Mouse (Mus musculus) heart, embryonic 13.5 days (tissue): ENCODE measurements around the gene Cst3. TPM values are rescaled to one million over a fixed set of nuclear protein-coding genes. Genes with fewer than 3 reads are reported as not detected.

ENCODE experiments used
- ATAC-seq: fragments of 200-750 bp; cut with Nextera tagmentation; 2 replicates; pipeline ENCODE4 v1.8.0; 2017; ENCODE audit warnings: moderate TSS enrichment; ENCODE audit not compliant: insufficient number of reproducible peaks, low FRiP score, low TSS enrichment; ENCODE audit errors: extremely low read depth
- H3K27ac ChIP-seq: fragments of 300-500 bp; sonication (generic); replicated peaks from 2 replicates; pipeline ENCODE4 v1.5.1; 2015; ENCODE audit warnings: moderate library complexity, mild to moderate bottlenecking, inconsistent platforms
- H3K27me3 ChIP-seq: fragments of 300-500 bp; sonication (generic); replicated peaks from 2 replicates; pipeline ENCODE4 v1.6.1; 2015; ENCODE audit warnings: mild to moderate bottlenecking, inconsistent platforms
- H3K36me3 ChIP-seq: fragments of 300-500 bp; sonication (generic); 2 replicates; pipeline ENCODE4 v1.6.1; 2015; ENCODE audit warnings: mild to moderate bottlenecking, inconsistent platforms
- H3K4me1 ChIP-seq: fragments of 300-500 bp; sonication (generic); 2 replicates; pipeline ENCODE4 v1.6.1; 2015; ENCODE audit warnings: inconsistent platforms
- H3K4me2 ChIP-seq: fragments of 300-500 bp; sonication (generic); 2 replicates; pipeline ENCODE4 v1.6.1; 2015; ENCODE audit warnings: inconsistent platforms, mild to moderate bottlenecking, moderate library complexity
- H3K4me3 ChIP-seq: fragments of 300-500 bp; sonication (generic); 2 replicates; pipeline ENCODE4 v1.5.1; 2015; ENCODE audit warnings: moderate library complexity, mild to moderate bottlenecking, inconsistent platforms
- H3K9ac ChIP-seq: fragments of 300-500 bp; sonication (generic); 2 replicates; pipeline ENCODE4 v1.6.1; 2015; ENCODE audit warnings: inconsistent platforms, mild to moderate bottlenecking, moderate library complexity
- H3K9me3 ChIP-seq: fragments of 300-500 bp; sonication (generic); 2 replicates; pipeline ENCODE4 v1.6.1; 2016; ENCODE audit warnings: inconsistent platforms
- WGBS: fragments of 180-500 bp; shearing (Covaris S2); methylation state at CpG from one replicate; pipeline ENCODE4 v1.1.7; 2015; ENCODE audit warnings: mixed read lengths; 5-methylcytosine and 5-hydroxymethylcytosine counted together
- polyA plus RNA-seq: library from polyadenylated mRNA; unstranded; fragments of >200 nt; fragmentation: Nextera tagmentation; extraction: Ambion mirVana; gene quantifications from 2 replicates; pipeline ENCODE4 v1.2.1, GENCODE M21; 2015

Gene Cst3
- polyA plus RNA-seq, 1 experiment from 2014 or later: 753 TPM

DNA sequence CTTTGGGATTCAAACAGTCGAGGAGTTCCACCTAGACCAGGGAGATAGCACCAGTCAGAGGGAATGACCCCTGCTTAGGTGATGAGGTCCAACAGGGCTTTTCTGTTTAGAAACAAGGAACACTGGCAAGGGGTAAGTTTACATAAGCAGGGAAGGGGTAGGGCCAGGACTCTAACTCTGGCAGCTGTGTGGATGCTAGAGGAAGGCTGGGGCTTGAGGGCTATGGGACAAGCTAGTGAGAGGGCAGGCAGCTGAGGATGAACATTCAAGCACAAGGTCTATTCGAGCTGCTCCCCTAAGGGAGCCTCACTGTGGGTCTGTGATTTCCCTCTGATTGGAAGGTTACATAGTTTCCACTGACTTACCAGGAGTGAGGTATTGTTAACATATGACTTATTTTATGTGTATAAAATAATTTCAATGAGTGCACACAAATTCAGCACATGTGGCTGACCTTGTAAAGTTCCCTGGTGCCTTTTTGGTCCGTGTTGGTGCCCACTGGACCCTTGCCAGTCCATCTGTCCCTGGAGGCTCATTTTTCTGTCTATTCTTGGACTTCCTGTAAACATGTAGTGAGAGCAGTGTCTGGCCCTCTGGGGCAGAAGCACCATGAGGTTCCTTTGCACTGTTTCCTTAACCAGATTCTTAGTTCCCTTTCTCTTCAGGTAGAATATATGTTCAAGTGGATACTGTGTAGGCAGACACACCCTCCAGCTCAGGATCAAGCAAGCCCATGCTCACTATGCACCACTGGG, 1.7 kb upstream of the Cst3 start:
- no peak overlapping the region for H3K4me2 ChIP-seq
- peaks cover 64% of the 10 kb centered on the region for H3K4me1 ChIP-seq
- H3K9ac ChIP-seq: no peak overlapping the region
- no peak for ATAC-seq
- H3K27me3 ChIP-seq: no peaks in the 10 kb centered on the region
- H3K9me3 ChIP-seq: no peaks in the 10 kb centered on the region
- H3K27ac ChIP-seq: peak overlapping the region; percentile 13
- WGBS: 22% methylated on average over 3 of the region's 3 CpGs
- H3K4me3 ChIP-seq: no peak overlapping the region
- peaks cover 5% of the 10 kb centered on the region for H3K36me3 ChIP-seq

DNA sequence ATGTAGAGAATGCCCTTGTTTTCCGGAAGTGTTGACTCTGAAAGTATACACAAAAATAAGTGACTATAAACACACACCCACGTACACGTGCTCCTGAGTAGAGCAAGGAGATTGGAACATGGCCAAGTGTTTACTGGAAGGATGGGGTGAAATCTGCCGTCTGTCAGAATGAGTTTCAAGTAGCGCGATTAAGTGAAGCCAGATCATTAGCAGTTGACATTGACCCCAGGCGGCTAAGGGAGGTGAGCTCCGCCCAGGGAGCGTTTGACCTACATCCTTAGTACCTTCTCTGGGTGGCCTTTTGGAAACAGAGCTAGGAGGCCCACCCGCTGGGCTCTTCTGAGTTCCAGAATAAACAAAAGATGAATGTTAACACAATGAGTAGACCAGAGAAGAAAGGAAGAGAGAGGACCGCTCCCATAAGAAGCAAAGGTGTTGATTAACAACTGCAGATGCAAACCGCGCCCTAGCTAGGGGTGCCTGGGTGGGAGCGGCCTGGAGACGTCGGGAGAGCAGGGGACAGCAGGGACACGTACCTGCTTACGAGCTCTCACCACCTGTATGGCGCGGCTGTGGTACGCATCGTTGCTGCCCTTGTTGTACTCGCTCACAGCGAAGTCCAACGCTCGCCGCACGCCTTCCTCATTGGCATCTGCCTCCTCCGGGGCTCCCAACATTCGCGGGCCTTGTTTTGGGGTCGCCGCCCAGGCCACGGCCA, 716 bp downstream of the Cst3 start:
- peak overlapping the region; percentile 94 for H3K9ac ChIP-seq
- peak; percentile 28; the same call in 1 of the 2 replicates for ATAC-seq
- H3K9me3 ChIP-seq: no peaks in the 10 kb centered on the region
- peak overlapping the region; percentile 82 for H3K4me2 ChIP-seq
- H3K27me3 ChIP-seq: no peaks in the 10 kb centered on the region
- peaks cover 67% of the 10 kb centered on the region for H3K4me1 ChIP-seq
- under 1% methylated on average over 34 of the region's 34 CpGs for WGBS
- H3K36me3 ChIP-seq: peaks cover 24% of the 10 kb centered on the region
- peak overlapping the region; percentile 80 for H3K4me3 ChIP-seq
- peak overlapping the region; percentile 95 for H3K27ac ChIP-seq

DNA sequence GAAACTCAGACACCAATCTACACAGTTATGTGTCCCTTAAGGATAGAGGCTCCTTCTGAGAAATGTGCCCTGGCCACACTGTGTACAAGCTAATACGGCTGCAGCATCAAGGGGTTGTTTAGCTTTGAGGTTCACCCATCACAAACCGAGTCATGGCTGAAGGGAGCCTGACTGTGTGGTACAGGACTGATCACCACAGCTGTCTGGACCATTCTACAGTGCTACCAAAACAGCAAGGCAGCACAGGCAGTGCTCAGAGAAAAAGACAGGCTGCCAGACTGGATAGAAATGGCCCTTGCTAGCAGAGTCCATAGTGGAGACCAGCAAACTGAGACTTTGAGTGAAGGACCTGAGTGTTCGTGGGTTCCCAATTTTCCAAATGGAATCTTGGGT, 1.3 kb downstream of the Cst3 start:
- WGBS: 33% methylated on average over 3 of the region's 3 CpGs
- Histone ChIP-seq H3K9me3 (no peaks in the 10 kb centered on the region), H3K36me3 (peaks cover 24% of the 10 kb centered on the region), H3K4me2 (peak overlapping the region; percentile 82), H3K4me3 (peak overlapping the region; percentile 80), H3K4me1 (peaks cover 61% of the 10 kb centered on the region), H3K9ac (peak overlapping the region; percentile 94), H3K27ac (peak overlapping the region; percentile 95), H3K27me3 (no peaks in the 10 kb centered on the region)
- ATAC-seq: no peak

DNA sequence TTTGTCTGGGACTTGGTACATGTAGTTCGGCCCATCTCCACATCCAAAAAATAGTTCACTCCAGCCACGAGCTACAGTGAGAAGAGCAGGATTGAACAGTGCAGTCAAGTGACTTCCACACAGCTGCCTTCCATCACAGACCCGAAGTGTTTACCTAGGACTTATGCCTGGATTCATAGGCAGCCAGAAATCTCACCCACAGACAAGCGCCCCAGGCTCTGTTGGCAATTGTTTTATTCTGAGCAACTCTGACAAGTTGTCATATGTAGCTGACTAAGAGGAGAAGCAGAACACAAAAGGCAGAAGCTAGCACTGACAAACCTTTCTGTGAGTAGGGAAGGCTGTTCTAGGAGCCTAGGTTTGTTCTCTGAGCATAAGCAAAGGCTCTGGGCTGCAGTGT, 2.6 kb downstream of the Cst3 start:
- peaks cover 24% of the 10 kb centered on the region for H3K36me3 ChIP-seq
- peak overlapping the region; percentile 80 for H3K4me3 ChIP-seq
- H3K4me2 ChIP-seq: peak overlapping the region; percentile 82
- H3K9ac ChIP-seq: peak overlapping the region; percentile 94
- WGBS: 46% methylated on average over 4 of the region's 4 CpGs
- peak overlapping the region; percentile 95 for H3K27ac ChIP-seq
- no peaks in the 10 kb centered on the region for H3K9me3 ChIP-seq
- peaks cover 48% of the 10 kb centered on the region for H3K4me1 ChIP-seq
- no peaks in the 10 kb centered on the region for H3K27me3 ChIP-seq
- ATAC-seq: no peak

DNA sequence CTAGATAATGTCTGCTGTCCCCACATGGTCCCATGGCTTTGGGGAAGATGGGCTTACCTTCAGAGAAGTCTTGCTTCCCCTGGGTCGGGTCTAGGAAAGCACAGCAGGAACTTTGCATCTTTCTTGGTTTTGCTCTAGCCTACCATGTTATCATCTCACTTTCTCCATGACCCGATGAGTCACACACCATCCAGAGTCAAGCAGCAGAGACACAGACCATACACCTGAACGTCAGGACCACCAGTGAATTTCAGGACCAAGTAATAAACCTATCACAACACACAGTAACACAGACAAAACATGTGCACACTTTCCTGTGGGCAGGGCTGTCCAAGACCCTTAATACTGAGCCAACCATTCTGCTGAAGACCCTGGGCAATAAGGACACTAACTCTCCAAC, 5.0 kb downstream of the Cst3 start:
- no peaks in the 10 kb centered on the region for H3K9me3 ChIP-seq
- no peak overlapping the region for H3K9ac ChIP-seq
- no peak overlapping the region for H3K4me3 ChIP-seq
- no peaks in the 10 kb centered on the region for H3K27me3 ChIP-seq
- H3K4me2 ChIP-seq: no peak overlapping the region
- peaks cover 24% of the 10 kb centered on the region for H3K36me3 ChIP-seq
- H3K4me1 ChIP-seq: peaks cover 32% of the 10 kb centered on the region
- WGBS: 69% methylated on average over 3 of the region's 3 CpGs
- no peak overlapping the region for H3K27ac ChIP-seq
- ATAC-seq: no peak

DNA sequence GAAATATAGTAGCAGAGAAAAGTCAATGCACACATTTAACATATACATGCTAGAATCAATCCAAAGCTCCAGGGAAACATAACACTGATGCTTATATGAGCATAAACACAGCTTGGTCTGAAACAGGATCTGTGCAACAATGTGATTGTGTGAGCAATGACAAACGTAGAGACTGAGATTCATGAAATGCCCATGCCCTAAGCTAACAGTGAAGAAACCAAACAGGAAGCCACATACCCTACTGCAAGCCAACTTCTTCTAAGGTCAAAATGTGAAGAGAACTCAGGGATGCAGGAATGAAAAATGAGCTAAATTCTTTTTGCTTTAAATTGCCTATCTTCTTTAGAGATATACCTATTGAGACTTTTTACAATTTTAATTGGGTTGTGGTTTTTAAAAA, 6.5 kb downstream of the Cst3 start:
- H3K36me3 ChIP-seq: peaks cover 24% of the 10 kb centered on the region
- no peak overlapping the region for H3K4me3 ChIP-seq
- no peaks in the 10 kb centered on the region for H3K27me3 ChIP-seq
- peaks cover 35% of the 10 kb centered on the region for H3K4me1 ChIP-seq
- 73% methylated on average over 1 of the region's 1 CpGs for WGBS
- H3K9me3 ChIP-seq: no peaks in the 10 kb centered on the region
- H3K27ac ChIP-seq: no peak overlapping the region
- H3K4me2 ChIP-seq: no peak overlapping the region
- ATAC-seq: no peak
- H3K9ac ChIP-seq: no peak overlapping the region

DNA sequence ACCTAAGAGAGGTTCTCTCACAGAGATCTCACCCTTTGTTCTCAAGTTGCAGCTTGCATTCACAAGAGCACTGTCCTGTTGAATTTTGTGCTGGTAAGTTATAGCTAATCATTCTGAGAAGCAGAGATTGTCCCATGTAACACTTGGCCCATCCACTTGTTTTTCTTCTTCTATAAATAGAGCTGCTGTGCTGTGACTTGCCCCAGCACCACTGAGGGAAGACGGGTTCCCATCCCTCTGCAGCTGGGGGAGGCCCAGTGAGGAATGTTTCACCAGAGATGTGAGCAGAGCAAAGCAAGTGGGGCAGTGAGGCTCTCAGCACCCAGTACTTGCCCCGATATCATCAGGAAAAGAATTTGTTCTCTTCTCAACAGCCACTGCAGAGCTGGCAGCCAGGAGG, 10.5 kb downstream of the Cst3 start, which contains the start of gene 9230104L09Rik:
Gene 9230104L09Rik, minus strand, starts transcription at position 73 of the 400 bp plus-strand sequence.
- Histone ChIP-seq H3K9me3 (no peaks in the 10 kb centered on the region), H3K27ac (peak within 1 kb of the TSS; percentile 80), H3K9ac (peak within 1 kb of the TSS; percentile 19; the same call in 1 of the 2 replicates), H3K4me3 (no peak within 1 kb of the TSS), H3K4me2 (peak within 1 kb of the TSS; percentile 24), H3K36me3 (no peaks in the 10 kb centered on the region), H3K27me3 (no peaks in the 10 kb centered on the region), H3K4me1 (peaks cover 13% of the 10 kb centered on the region)
- no peak for ATAC-seq
- WGBS: 9% methylated on average over 2 of the region's 2 CpGs

DNA sequence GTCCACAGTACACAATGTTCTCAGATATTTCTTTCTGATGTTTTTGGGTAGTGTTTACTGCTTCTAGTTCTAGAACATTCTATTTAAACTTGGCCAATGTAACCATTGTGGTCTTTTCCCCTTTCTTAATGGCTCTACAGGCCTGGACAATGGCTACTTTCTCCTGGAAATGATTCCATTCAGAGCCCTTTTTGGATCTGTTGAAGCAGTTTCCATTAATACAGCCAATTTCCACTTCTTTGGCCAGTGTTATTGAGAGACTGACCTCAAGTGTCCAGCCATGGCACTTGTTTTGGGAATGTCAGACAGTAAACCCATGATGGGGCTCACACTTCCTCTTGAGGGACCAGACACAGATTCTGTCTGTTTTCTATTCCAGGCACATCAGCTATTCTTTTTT, 13.8 kb downstream of the Cst3 start:
- no peak for ATAC-seq
- Histone ChIP-seq H3K4me2 (no peak overlapping the region), H3K36me3 (no peaks in the 10 kb centered on the region), H3K9ac (no peak overlapping the region), H3K4me3 (no peak overlapping the region), H3K27me3 (no peaks in the 10 kb centered on the region), H3K4me1 (peaks cover 26% of the 10 kb centered on the region), H3K9me3 (no peaks in the 10 kb centered on the region), H3K27ac (no peak overlapping the region)

DNA sequence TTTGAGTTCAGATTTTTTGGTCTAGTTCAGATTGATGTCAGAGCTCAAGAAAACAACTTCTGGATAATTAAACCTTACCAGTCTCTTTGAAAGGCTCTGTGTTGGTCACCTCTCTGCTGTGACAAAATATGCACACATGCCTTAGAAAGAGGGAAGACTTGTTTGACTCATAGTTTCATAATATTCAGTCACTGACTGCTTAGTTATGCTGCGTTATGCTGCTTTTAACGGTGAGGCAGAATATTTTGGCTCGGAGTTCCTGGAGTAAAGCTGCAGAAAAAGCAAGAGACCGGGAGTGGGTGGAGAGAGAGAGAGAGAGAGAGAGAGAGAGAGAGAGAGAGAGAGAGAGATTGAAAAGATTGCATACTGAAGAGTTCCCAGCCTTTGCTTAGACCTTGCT, 14.5 kb downstream of the Cst3 start:
- H3K4me3 ChIP-seq: no peak overlapping the region
- H3K36me3 ChIP-seq: no peaks in the 10 kb centered on the region
- 72% methylated on average over 4 of the region's 4 CpGs for WGBS
- no peak for ATAC-seq
- H3K4me2 ChIP-seq: no peak overlapping the region
- H3K27me3 ChIP-seq: no peaks in the 10 kb centered on the region
- no peak overlapping the region for H3K27ac ChIP-seq
- H3K4me1 ChIP-seq: peaks cover 32% of the 10 kb centered on the region
- H3K9me3 ChIP-seq: no peaks in the 10 kb centered on the region
- H3K9ac ChIP-seq: no peak overlapping the region

DNA sequence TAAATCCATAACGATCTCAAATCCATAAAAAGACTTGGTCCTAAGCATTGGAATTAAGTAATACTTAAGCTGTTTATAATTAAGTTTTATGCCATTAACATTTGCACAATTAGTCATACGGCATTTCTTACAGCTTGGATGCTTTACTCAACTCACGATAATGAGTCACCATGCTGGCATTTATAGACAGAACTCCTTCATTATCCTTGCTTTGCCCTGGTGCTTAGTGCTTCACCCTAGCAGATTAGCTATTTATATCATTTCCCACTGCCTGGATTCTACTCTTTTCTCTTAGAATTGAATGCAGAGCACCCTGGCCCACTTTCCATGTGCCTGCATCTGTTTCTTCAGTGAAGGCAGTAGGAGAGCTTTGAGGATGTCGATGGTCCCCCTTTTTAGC, 18.0 kb downstream of the Cst3 start:
- ATAC-seq: no peak
- H3K36me3 ChIP-seq: no peaks in the 10 kb centered on the region
- peaks cover 4% of the 10 kb centered on the region; the same call in 1 of the 2 replicates for H3K9me3 ChIP-seq
- H3K4me1 ChIP-seq: peaks cover 19% of the 10 kb centered on the region
- H3K4me3 ChIP-seq: no peak overlapping the region
- H3K9ac ChIP-seq: no peak overlapping the region
- peak overlapping the region; percentile 73; the same call in 1 of the 2 replicates for H3K27ac ChIP-seq
- H3K27me3 ChIP-seq: no peaks in the 10 kb centered on the region
- H3K4me2 ChIP-seq: no peak overlapping the region; the same call in 1 of the 2 replicates
- WGBS: 55% methylated on average over 4 of the region's 4 CpGs

DNA sequence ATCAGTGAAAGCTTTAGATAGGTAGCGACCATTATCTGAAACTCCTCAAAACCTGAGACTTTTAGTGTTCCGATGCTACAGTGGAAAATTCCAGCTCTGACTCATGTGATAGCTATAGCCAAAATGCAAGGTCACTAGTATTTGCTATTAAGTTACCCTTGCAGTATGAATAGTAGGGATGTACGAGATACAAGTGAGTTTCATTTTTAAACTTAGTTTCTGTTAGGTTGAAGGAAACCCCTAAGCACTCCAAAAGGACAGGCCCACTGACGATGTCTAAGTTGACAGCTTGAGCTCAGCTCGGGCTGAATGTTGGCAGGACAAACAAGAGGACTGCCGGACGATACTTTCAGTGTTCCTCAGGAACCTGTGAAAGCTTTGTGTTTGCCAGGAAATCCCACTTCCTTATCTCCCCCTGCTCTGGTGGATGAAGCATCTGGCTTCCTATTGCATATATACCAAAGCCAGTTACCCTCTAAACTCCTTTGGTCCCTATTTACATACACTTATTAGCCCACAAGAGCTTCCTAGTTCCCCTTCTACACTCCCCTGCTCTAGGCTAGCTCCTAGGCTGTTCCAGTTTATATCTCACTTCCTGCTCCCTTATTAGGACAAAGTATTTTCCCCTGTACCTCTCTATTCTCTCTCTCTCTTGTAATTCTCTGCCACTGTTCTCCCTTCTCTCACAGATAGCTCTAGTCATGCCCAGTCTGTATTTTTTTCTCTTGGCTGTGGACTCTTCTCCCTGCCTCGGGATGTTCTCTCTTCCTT, 18.7 kb downstream of the Cst3 start:
- peak overlapping the region; percentile 49 for H3K4me2 ChIP-seq
- peak overlapping the region; percentile 73 for H3K27ac ChIP-seq
- H3K27me3 ChIP-seq: no peaks in the 10 kb centered on the region
- H3K4me3 ChIP-seq: 0 out of 2 replicates have a peak overlapping the region, but pooled peaks have one; percentile 3
- 30% methylated on average over 8 of the region's 8 CpGs for WGBS
- no peaks in the 10 kb centered on the region for H3K36me3 ChIP-seq
- peaks cover 19% of the 10 kb centered on the region for H3K4me1 ChIP-seq
- no peak overlapping the region for H3K9ac ChIP-seq
- H3K9me3 ChIP-seq: peaks cover 4% of the 10 kb centered on the region; the same call in 1 of the 2 replicates
- no peak for ATAC-seq
